ENCODE assay signal across 8 mouse cellular contexts in genomic region chr7:100537519-100537902, GRCm38 (mm10). TPM values are rescaled to one million over a fixed set of nuclear protein-coding genes. Genes with fewer than 3 reads are reported as not detected.
DNase-seq lines count a peak whose midpoint lies in the region; ATAC-seq and TF ChIP-seq lines count a peak whose summit lies in the region.

No protein-coding gene starts in this region.

- H3K4me3 ChIP-seq in heart, embryonic 12.5 days = peak overlapping the region; percentile 72
- H3K4me3 ChIP-seq in ES-Bruce4 (ENCODE audit: low read depth, low read length) = peak overlapping the region; percentile 98
- H3K4me3 ChIP-seq in forebrain, postnatal 0 days (ENCODE audit: low read depth, low read length) = peak overlapping the region; percentile 56
- H3K4me3 ChIP-seq in liver, postnatal 0 days (ENCODE audit: low read depth, low read length) = peak overlapping the region; percentile 74

- no peak for ATAC-seq in heart, embryonic 12.5 days (ENCODE audit: insufficient number of reproducible peaks, low FRiP score)
- ATAC-seq in forebrain, postnatal 0 days = no peak
- no peak for ATAC-seq in liver, postnatal 0 days

- peak overlapping the region; percentile 72 for H3K4me2 ChIP-seq in heart, embryonic 12.5 days
- H3K4me2 ChIP-seq in forebrain, postnatal 0 days (ENCODE audit: low read depth) = peak overlapping the region; percentile 56
- peak overlapping the region; percentile 77 for H3K4me2 ChIP-seq in liver, postnatal 0 days (ENCODE audit: low read depth, low read length)

- no peak for TF ChIP-seq POLR2A in ES-Bruce4 (IDR thresholded peaks at IDR 0.05; ENCODE audit: insufficient read depth, low read length)

- H3K36me3 ChIP-seq in heart, embryonic 12.5 days = peaks cover 17% of the 10 kb centered on the region
- H3K36me3 ChIP-seq in ES-Bruce4 (ENCODE audit: control insufficient read depth, insufficient read depth, low read length, poor library complexity, severe bottlenecking) = peaks cover 9% of the 10 kb centered on the region
- peaks cover 13% of the 10 kb centered on the region for H3K36me3 ChIP-seq in forebrain, postnatal 0 days (ENCODE audit: insufficient read depth)
- peaks cover 9% of the 10 kb centered on the region for H3K36me3 ChIP-seq in liver, postnatal 0 days (replicated peaks; ENCODE audit: insufficient read depth, low read length)

- DNase-seq in heart, postnatal 10 days = no peak
- no peak for DNase-seq in forebrain, postnatal 0 days
- DNase-seq in liver, postnatal 0 days = no peak
- no peak for DNase-seq in retina, embryonic 14.5 days (ENCODE audit: low spot score)
- no peak for DNase-seq in right cerebral cortex, postnatal 4 days
- DNase-seq in urinary bladder, postnatal 25 days (ENCODE audit: low spot score) = no peak

- 34% methylated on average over 7 of the region's 7 CpGs for WGBS in heart, embryonic 12.5 days
- 34% methylated on average over 7 of the region's 7 CpGs for WGBS in forebrain, postnatal 0 days
- WGBS in liver, postnatal 0 days (ENCODE audit: insufficient replicate concordance) = 19% methylated on average over 7 of the region's 7 CpGs

- peaks cover 9% of the 10 kb centered on the region for H3K4me1 ChIP-seq in heart, embryonic 12.5 days (replicated peaks)
- no peaks in the 10 kb centered on the region for H3K4me1 ChIP-seq in ES-Bruce4 (ENCODE audit: control insufficient read depth, insufficient read depth, low read length)
- peaks cover 5% of the 10 kb centered on the region; the same call in 1 of the 2 replicates for H3K4me1 ChIP-seq in forebrain, postnatal 0 days (ENCODE audit: insufficient read depth)
- peaks cover 14% of the 10 kb centered on the region for H3K4me1 ChIP-seq in liver, postnatal 0 days (ENCODE audit: insufficient read depth)

- H3K27me3 ChIP-seq in heart, embryonic 12.5 days (replicated peaks) = no peaks in the 10 kb centered on the region
- no peaks in the 10 kb centered on the region for H3K27me3 ChIP-seq in ES-Bruce4 (ENCODE audit: control insufficient read depth, insufficient read depth, low read length, poor library complexity, severe bottlenecking)
- H3K27me3 ChIP-seq in forebrain, postnatal 0 days (ENCODE audit: insufficient read depth, low read length) = no peaks in the 10 kb centered on the region
- H3K27me3 ChIP-seq in liver, postnatal 0 days (ENCODE audit: insufficient read depth, low read length) = no peaks in the 10 kb centered on the region

- no peaks in the 10 kb centered on the region for H3K9me3 ChIP-seq in heart, embryonic 12.5 days (replicated peaks)
- H3K9me3 ChIP-seq in ES-Bruce4 (replicated peaks; ENCODE audit: control insufficient read depth, insufficient read depth, low read length, poor library complexity, severe bottlenecking) = no peaks in the 10 kb centered on the region
- H3K9me3 ChIP-seq in forebrain, postnatal 0 days (ENCODE audit: low read length) = no peaks in the 10 kb centered on the region
- H3K9me3 ChIP-seq in liver, postnatal 0 days (ENCODE audit: low read length) = no peaks in the 10 kb centered on the region

- H3K27ac ChIP-seq in heart, embryonic 12.5 days (ENCODE audit: poor library complexity, severe bottlenecking) = peak overlapping the region; percentile 81; the same call in 1 of the 2 replicates
- H3K27ac ChIP-seq in ES-Bruce4 (ENCODE audit: insufficient read depth, low read length) = peak overlapping the region; percentile 74
- peak overlapping the region; percentile 86 for H3K27ac ChIP-seq in forebrain, postnatal 0 days (ENCODE audit: low read depth, low read length)
- peak overlapping the region; percentile 86 for H3K27ac ChIP-seq in liver, postnatal 0 days (ENCODE audit: low read depth)

- intact Hi-C loops in heart, postnatal 10 days (cut with DNase I) = loop anchor here (5.0 kb wide), 1 partner anchor 45 kb away; no protein-coding TSS in a partner anchor

- H3K9ac ChIP-seq in heart, embryonic 12.5 days = peak overlapping the region; percentile 81
- H3K9ac ChIP-seq in ES-Bruce4 (ENCODE audit: low read depth, poor library complexity, severe bottlenecking) = peak overlapping the region; percentile 80
- peak overlapping the region; percentile 68 for H3K9ac ChIP-seq in forebrain, postnatal 0 days
- H3K9ac ChIP-seq in liver, postnatal 0 days (replicated peaks) = peak overlapping the region; percentile 73

- no peak for TF ChIP-seq CTCF in ES-Bruce4 (IDR thresholded peaks at IDR 0.05; ENCODE audit: low read depth, low read length)
- TF ChIP-seq CTCF in forebrain, postnatal 0 days (IDR thresholded peaks at IDR 0.05; ENCODE audit: low read depth) = no peak
- no peak for TF ChIP-seq CTCF in liver, postnatal 0 days (IDR thresholded peaks at IDR 0.05; ENCODE audit: low read depth)

- no peak for TF ChIP-seq EP300 in ES-Bruce4 (IDR thresholded peaks at IDR 0.05; ENCODE audit: insufficient read depth, low read depth, low read length)
- no peak for TF ChIP-seq EP300 in liver, postnatal 0 days (IDR thresholded peaks at IDR 0.05; ENCODE audit: low read depth)

RNA-seq across cellular contexts. Expression of gene Coa4, which starts 0.6 kb away (rescaled TPM):
- polyA plus RNA-seq in heart, embryonic 12.5 days (2016; fragmentation: Nextera tagmentation; extraction: Ambion mirVana) = 18.9 and 19.2 TPM in 2 replicates
- 10 to 100 TPM in 1 of 2 experiments, 1 to 10 TPM in 1; 8.4 to 15.3 TPM for total RNA-seq in heart, postnatal 10 days (2021)
- polyA plus RNA-seq in ES-Bruce4 (2011; ENCODE audit: insufficient read depth, insufficient read length, low read depth, missing spikeins) = 9.2 and 14.6 TPM in 2 replicates
- 4.8 and 10.3 TPM in 2 replicates for total RNA-seq in forebrain, postnatal 0 days (2014; rRNA removed)
- polyA plus RNA-seq in forebrain, postnatal 0 days (2015; fragmentation: Nextera tagmentation; extraction: Ambion mirVana) = 3.5 and 5.7 TPM in 2 replicates
- polyA plus RNA-seq in liver, postnatal 0 days (2015; fragmentation: Nextera tagmentation; extraction: Ambion mirVana) = 11.9 and 12.4 TPM in 2 replicates

RNA-seq across cellular contexts. Expression of gene Dnajb13, which starts 22.8 kb away (rescaled TPM):
- 0.10 and 0.28 TPM in 2 replicates for polyA plus RNA-seq in heart, embryonic 12.5 days (2016; fragmentation: Nextera tagmentation; extraction: Ambion mirVana)
- total RNA-seq in heart, postnatal 10 days (2021) = not detected
- polyA plus RNA-seq in ES-Bruce4 (2011; ENCODE audit: insufficient read depth, insufficient read length, low read depth, missing spikeins) = 0.39 TPM in 1 of 2 replicates, not detected in the other
- 3.4 TPM in 2 replicates for total RNA-seq in forebrain, postnatal 0 days (2014; rRNA removed)
- 4.0 and 7.0 TPM in 2 replicates for polyA plus RNA-seq in forebrain, postnatal 0 days (2015; fragmentation: Nextera tagmentation; extraction: Ambion mirVana)
- polyA plus RNA-seq in liver, postnatal 0 days (2015; fragmentation: Nextera tagmentation; extraction: Ambion mirVana) = 1.0 and 1.8 TPM in 2 replicates

RNA-seq across cellular contexts. Expression of gene Ucp2, which starts 44.4 kb away (rescaled TPM):
- polyA plus RNA-seq in heart, embryonic 12.5 days (2016; fragmentation: Nextera tagmentation; extraction: Ambion mirVana) = 240 and 245 TPM in 2 replicates
- 100 to 1,000 TPM; 835 to 891 TPM for total RNA-seq in heart, postnatal 10 days (2021)
- 162 and 171 TPM in 2 replicates for polyA plus RNA-seq in ES-Bruce4 (2011; ENCODE audit: insufficient read depth, insufficient read length, low read depth, missing spikeins)
- total RNA-seq in forebrain, postnatal 0 days (2014; rRNA removed) = 28.9 and 88.3 TPM in 2 replicates
- 83.6 and 106 TPM in 2 replicates for polyA plus RNA-seq in forebrain, postnatal 0 days (2015; fragmentation: Nextera tagmentation; extraction: Ambion mirVana)
- polyA plus RNA-seq in liver, postnatal 0 days (2015; fragmentation: Nextera tagmentation; extraction: Ambion mirVana) = 530 and 545 TPM in 2 replicates
